Mouse (Mus musculus) kidney, postnatal 14 days (tissue): Measurements from ENCODE around the gene Fam78a.

Experiments
- DNase-seq: peaks from one replicate; pipeline ENCODE4 v3.0.0; 2022; ENCODE audit warnings: mixed read lengths

The Fam78a gene

GRCm38 (mm10) chr2:32084111-32084871, at the start of gene Fam78a:
Gene Fam78a, minus strand, starts transcription at chr2:32084857.
- peak; percentile 49 for DNase-seq

- DNase-seq, result peak; percentile 91
These were observed 49.4 kb upstream of the Fam78a start for GRCm38 (mm10) chr2:32134039-32134438.

GRCm38 (mm10) chr2:32132567-32132992, 47.9 kb upstream of the Fam78a start:
- DNase-seq, result peak; percentile 66

- DNase-seq, result no peak
These were observed 47.4 kb upstream of the Fam78a start for GRCm38 (mm10) chr2:32131866-32132566.

- DNase-seq, result no peak
These were observed 46.7 kb upstream of the Fam78a start for GRCm38 (mm10) chr2:32131205-32131834.

- peak; percentile 51 for DNase-seq
These were observed 45.8 kb upstream of the Fam78a start for GRCm38 (mm10) chr2:32130435-32130834.

- no peak for DNase-seq
These were observed 44.9 kb upstream of the Fam78a start for GRCm38 (mm10) chr2:32129383-32130074.

- DNase-seq, result no peak
These were observed 43.8 kb upstream of the Fam78a start for GRCm38 (mm10) chr2:32128536-32128841.

- DNase-seq, result no peak
These were observed 43.2 kb upstream of the Fam78a start for GRCm38 (mm10) chr2:32127653-32128535.

GRCm38 (mm10) chr2:32121785-32122184, 37.1 kb upstream of the Fam78a start:
- DNase-seq, result no peak

GRCm38 (mm10) chr2:32121150-32121549, 36.5 kb upstream of the Fam78a start:
- no peak for DNase-seq

- no peak for DNase-seq
These were observed 35.4 kb upstream of the Fam78a start for GRCm38 (mm10) chr2:32119802-32120750.

- DNase-seq, result no peak
These were observed 31.2 kb upstream of the Fam78a start for GRCm38 (mm10) chr2:32115851-32116268.

- no peak for DNase-seq
These were observed 27.9 kb upstream of the Fam78a start for GRCm38 (mm10) chr2:32112548-32112947.

GRCm38 (mm10) chr2:32111268-32111667, 26.6 kb upstream of the Fam78a start:
- DNase-seq, result no peak

- no peak for DNase-seq
These were observed 21.3 kb upstream of the Fam78a start for GRCm38 (mm10) chr2:32105930-32106329.

GRCm38 (mm10) chr2:32105117-32105913, 20.7 kb upstream of the Fam78a start:
- no peak for DNase-seq

- DNase-seq, result no peak
These were observed 19.5 kb upstream of the Fam78a start for GRCm38 (mm10) chr2:32104122-32104521.

GRCm38 (mm10) chr2:32103557-32103956, 18.9 kb upstream of the Fam78a start:
- DNase-seq, result no peak

- no peak for DNase-seq
These were observed 18.3 kb upstream of the Fam78a start for GRCm38 (mm10) chr2:32102944-32103343.
